Mouse (Mus musculus): Measurements from ENCODE around the gene Gsap. TPM values are rescaled to one million over a fixed set of nuclear protein-coding genes. Genes with fewer than 3 reads are reported as not detected.

Gsap gene
- polyA plus RNA-seq, 1 experiment from 2014 or later, result 1.8 TPM

DNA sequence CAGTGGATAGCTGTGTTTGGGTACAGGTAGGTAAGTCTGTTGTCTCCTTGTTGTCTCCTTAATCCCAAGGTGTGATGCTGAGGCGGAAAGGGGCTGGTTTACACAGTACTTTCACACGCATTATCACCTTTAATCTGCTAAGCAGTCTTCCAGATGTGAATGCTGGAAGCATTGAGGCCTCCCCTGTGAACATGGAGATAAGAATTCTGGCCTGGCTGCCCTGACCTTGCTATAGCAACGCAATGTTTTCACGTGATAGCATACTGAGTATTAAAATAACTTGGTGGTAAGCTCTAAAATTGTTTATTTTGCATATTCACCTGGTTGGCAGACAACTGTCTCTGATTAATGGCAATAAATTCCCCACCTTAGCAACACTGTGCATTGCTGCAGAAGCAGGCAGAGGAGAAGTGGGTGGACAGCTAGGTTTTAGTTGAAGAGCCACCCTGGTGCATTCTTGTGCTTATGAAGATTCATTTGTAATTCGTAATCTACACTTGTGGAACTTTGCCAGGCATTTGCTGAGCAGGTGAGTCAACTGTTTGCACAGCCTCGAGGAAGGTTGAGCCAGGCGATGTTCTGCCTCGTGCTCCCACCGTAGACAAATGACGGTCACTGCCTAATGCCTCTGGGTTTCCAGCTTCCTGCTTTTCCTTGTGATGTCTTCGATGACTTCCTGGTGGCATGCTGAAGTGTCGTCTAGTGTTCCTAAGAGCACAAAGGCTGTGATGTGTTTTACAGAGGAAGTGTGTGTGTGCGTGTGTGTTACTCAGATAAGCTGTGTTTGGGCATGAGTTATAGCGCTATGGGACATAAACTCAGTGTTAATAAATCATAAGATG is 31.6 kb downstream of the Gsap start:
- 57% methylated on average over 14 of the region's 14 CpGs for whole genome bisulfite sequencing
- Histone ChIP-seq H3K27me3 (no peaks in the 10 kb centered on the region), H3K4me2 (no peak overlapping the region), H3K4me1 (replicated peaks) (peaks cover 10% of the 10 kb centered on the region; the same call in 1 of the 2 replicates), H3K9ac (no peak overlapping the region), H3K27ac (no peak overlapping the region), H3K9me3 (replicated peaks) (no peaks in the 10 kb centered on the region), H3K36me3 (no peaks in the 10 kb centered on the region), H3K4me3 (no peak overlapping the region)
- ATAC-seq (replicated peaks; ENCODE audit: insufficient number of reproducible peaks, insufficient read depth, low FRiP score, low read depth), result no peak

DNA sequence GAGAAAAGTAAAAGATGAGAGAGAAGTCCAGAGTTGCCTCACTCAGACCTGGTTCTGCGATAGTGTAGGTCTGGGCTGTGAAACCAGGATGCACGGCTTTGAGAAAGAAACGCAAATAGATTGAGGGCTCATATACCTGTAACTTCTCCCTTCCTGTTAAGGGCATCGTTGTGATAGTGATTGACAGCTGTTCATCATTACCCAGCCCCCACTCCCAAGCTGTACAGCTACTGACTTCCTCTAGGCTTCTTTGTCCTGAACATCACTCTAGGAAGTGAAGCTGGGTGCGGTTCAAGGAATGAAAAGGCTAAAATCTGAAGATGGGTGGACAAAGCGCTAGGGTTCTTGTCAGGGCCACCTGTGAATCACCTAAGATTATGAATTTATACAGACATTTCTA is 46.8 kb downstream of the Gsap start:
- Histone ChIP-seq H3K9ac (no peak overlapping the region), H3K36me3 (no peaks in the 10 kb centered on the region), H3K4me1 (replicated peaks) (no peaks in the 10 kb centered on the region), H3K27ac (no peak overlapping the region), H3K9me3 (replicated peaks) (no peaks in the 10 kb centered on the region), H3K4me2 (no peak overlapping the region), H3K27me3 (no peaks in the 10 kb centered on the region), H3K4me3 (no peak overlapping the region)
- 89% methylated on average over 6 of the region's 6 CpGs for WGBS
- no peak for ATAC-seq (replicated peaks; ENCODE audit: insufficient number of reproducible peaks, insufficient read depth, low FRiP score, low read depth)

DNA sequence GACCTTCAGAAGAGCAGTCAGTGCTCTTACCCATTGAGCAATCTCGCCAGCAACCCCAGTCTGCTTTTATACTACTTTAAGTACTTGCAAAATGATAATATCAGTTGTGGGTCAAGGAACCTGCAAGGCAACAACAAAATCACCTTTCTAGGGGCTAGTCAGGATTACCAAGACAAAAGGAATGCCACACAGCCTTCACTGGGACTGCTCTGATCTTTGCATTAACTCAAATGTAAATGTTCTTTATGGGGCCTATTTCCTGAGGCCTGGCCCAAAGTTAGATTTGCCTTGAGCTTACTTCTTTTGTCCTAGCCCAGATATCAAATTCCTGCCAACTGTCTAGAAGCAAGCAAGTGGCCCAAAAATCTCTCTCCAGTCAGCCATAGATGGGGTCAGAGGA is 58.5 kb downstream of the Gsap start:
- Histone ChIP-seq H3K27me3 (no peaks in the 10 kb centered on the region), H3K36me3 (no peaks in the 10 kb centered on the region), H3K4me1 (replicated peaks) (no peaks in the 10 kb centered on the region), H3K27ac (no peak overlapping the region), H3K9ac (no peak overlapping the region), H3K9me3 (replicated peaks) (no peaks in the 10 kb centered on the region), H3K4me3 (no peak overlapping the region), H3K4me2 (no peak overlapping the region)
- WGBS, result 84% methylated on average over 1 of the region's 1 CpGs
- no peak for ATAC-seq (replicated peaks; ENCODE audit: insufficient number of reproducible peaks, insufficient read depth, low FRiP score, low read depth)

DNA sequence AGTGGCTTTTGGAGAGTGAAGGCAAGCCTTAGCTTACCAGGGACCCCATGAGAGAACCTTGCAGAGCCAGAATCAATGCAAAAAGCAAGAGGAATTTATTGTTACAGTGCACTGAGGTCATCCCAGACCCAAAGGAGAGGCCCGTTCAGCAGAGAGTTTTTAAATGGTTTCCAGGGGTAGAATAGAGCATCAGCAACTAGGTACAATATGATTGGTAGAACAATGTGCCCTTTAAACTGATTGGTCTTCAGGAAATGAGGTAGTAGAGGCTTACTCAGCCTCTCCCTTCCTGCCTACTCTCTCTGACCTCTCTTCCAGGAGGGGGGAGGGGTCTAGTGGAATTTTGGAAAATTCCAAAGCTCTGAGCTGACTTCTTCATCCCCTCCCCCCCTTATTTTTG is 59.2 kb downstream of the Gsap start:
- Histone ChIP-seq H3K36me3 (no peaks in the 10 kb centered on the region), H3K27me3 (no peaks in the 10 kb centered on the region), H3K4me3 (no peak overlapping the region), H3K9me3 (replicated peaks) (no peaks in the 10 kb centered on the region), H3K9ac (no peak overlapping the region), H3K4me1 (replicated peaks) (no peaks in the 10 kb centered on the region), H3K27ac (no peak overlapping the region), H3K4me2 (no peak overlapping the region)
- WGBS, result 64% methylated on average over 1 of the region's 1 CpGs
- ATAC-seq (replicated peaks; ENCODE audit: insufficient number of reproducible peaks, insufficient read depth, low FRiP score, low read depth), result no peak

GRCm38 (mm10) chr5:21246794-21247193 is 60.7 kb downstream of the Gsap start:
- ATAC-seq (replicated peaks; ENCODE audit: insufficient number of reproducible peaks, insufficient read depth, low FRiP score, low read depth), result no peak
- H3K27ac ChIP-seq, result no peak overlapping the region
- no peak overlapping the region for H3K9ac ChIP-seq
- no peaks in the 10 kb centered on the region for H3K27me3 ChIP-seq
- no peak overlapping the region for H3K4me2 ChIP-seq
- no peaks in the 10 kb centered on the region for H3K4me1 ChIP-seq (replicated peaks)
- no peak overlapping the region for H3K4me3 ChIP-seq
- WGBS, result 71% methylated on average over 6 of the region's 6 CpGs
- H3K9me3 ChIP-seq (replicated peaks), result no peaks in the 10 kb centered on the region
- no peaks in the 10 kb centered on the region for H3K36me3 ChIP-seq

DNA sequence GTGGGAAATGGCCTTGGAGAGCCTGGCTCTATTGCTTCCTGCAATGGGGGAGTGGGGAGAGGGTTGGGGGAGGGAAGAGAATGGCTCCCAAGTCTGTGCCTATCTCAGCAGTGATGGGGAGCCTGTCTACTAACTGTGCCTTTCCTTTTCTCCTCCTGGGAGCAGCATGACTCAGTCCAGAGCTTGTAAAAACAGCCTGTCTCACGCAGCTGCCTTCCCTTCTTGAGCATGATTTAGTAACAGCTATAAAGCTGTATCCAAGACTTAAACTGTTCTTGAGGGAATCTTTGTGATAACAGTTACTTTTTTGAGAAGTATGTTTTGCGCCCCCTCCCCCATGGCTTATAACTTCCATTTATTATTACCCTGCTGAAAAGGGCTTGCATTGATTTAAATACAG is 61.9 kb downstream of the Gsap start:
- no peaks in the 10 kb centered on the region for H3K27me3 ChIP-seq
- no peak for ATAC-seq (replicated peaks; ENCODE audit: insufficient number of reproducible peaks, insufficient read depth, low FRiP score, low read depth)
- no peaks in the 10 kb centered on the region for H3K9me3 ChIP-seq (replicated peaks)
- no peak overlapping the region for H3K4me3 ChIP-seq
- no peak overlapping the region for H3K27ac ChIP-seq
- no peaks in the 10 kb centered on the region for H3K36me3 ChIP-seq
- H3K4me1 ChIP-seq (replicated peaks), result no peaks in the 10 kb centered on the region
- 47% methylated on average over 2 of the region's 2 CpGs for WGBS
- H3K9ac ChIP-seq, result no peak overlapping the region
- H3K4me2 ChIP-seq, result no peak overlapping the region

- H3K9ac ChIP-seq, result no peak overlapping the region
- H3K4me1 ChIP-seq (replicated peaks), result no peaks in the 10 kb centered on the region
- no peak overlapping the region for H3K4me3 ChIP-seq
- H3K27ac ChIP-seq, result no peak overlapping the region
- no peaks in the 10 kb centered on the region for H3K27me3 ChIP-seq
- H3K36me3 ChIP-seq, result no peaks in the 10 kb centered on the region
- WGBS, result 48% methylated on average over 5 of the region's 5 CpGs
- no peaks in the 10 kb centered on the region for H3K9me3 ChIP-seq (replicated peaks)
- H3K4me2 ChIP-seq, result no peak overlapping the region
- no peak for ATAC-seq (replicated peaks; ENCODE audit: insufficient number of reproducible peaks, insufficient read depth, low FRiP score, low read depth)
Observed at GRCm38 (mm10) chr5:21248834-21249233, 62.8 kb downstream of the Gsap start.

DNA sequence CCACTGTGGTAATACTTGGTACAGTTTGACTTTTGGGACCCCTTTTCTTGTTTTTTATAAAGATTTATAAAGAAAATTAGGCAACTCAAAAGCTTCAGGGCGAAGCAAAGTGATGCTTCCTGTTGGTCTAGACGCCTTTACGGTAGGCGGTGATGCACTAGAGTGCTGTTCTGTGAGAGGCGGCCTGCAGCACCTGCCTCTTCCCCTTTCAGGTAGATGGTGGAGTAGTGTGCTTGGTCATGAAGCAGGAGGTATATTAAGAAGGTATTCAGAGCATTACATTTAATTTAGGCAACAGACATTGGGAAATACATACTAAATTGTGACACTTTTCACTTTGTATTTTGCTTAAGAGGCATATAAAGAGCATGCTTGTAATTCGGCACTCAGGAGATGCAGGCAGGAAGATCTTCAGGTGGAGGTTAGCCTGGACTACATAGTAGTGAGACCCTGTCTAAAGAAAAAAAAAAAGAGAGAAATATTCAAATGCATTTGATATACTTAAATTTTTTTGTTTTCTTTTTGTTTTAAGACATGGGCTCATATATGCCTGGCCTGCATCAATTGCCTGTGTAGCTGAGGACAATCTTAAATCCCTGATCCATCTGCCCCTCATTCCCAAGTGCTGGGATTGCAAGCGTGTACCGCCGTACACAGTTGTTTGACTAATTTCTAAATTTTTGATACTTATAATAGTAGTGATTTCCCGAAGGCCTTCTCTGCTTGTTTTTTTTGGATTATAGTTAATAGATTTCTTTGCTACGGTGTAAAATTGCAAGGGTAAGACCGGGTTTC is 68.9 kb downstream of the Gsap start:
- H3K4me1 ChIP-seq (replicated peaks), result 0 out of 2 replicates have a peak, but pooled peaks cover 2% of the 10 kb centered on the region
- H3K27me3 ChIP-seq, result no peaks in the 10 kb centered on the region
- H3K9me3 ChIP-seq (replicated peaks), result no peaks in the 10 kb centered on the region
- H3K4me2 ChIP-seq, result no peak overlapping the region
- no peak overlapping the region for H3K9ac ChIP-seq
- no peak for ATAC-seq (replicated peaks; ENCODE audit: insufficient number of reproducible peaks, insufficient read depth, low FRiP score, low read depth)
- H3K4me3 ChIP-seq, result no peak overlapping the region
- H3K27ac ChIP-seq, result no peak overlapping the region
- WGBS, result 86% methylated on average over 12 of the region's 12 CpGs
- no peaks in the 10 kb centered on the region for H3K36me3 ChIP-seq

GRCm38 (mm10) chr5:21255551-21256132 is 69.6 kb downstream of the Gsap start:
- no peak overlapping the region for H3K4me3 ChIP-seq
- H3K4me2 ChIP-seq, result no peak overlapping the region
- no peak overlapping the region for H3K9ac ChIP-seq
- no peaks in the 10 kb centered on the region for H3K27me3 ChIP-seq
- no peaks in the 10 kb centered on the region for H3K36me3 ChIP-seq
- no peak for ATAC-seq (replicated peaks; ENCODE audit: insufficient number of reproducible peaks, insufficient read depth, low FRiP score, low read depth)
- H3K4me1 ChIP-seq (replicated peaks), result 0 out of 2 replicates have a peak, but pooled peaks cover 2% of the 10 kb centered on the region
- H3K27ac ChIP-seq, result no peak overlapping the region
- H3K9me3 ChIP-seq (replicated peaks), result no peaks in the 10 kb centered on the region
- WGBS, result 67% methylated on average over 5 of the region's 5 CpGs

GRCm38 (mm10) chr5:21257126-21257525 is 71.1 kb downstream of the Gsap start:
- ATAC-seq (replicated peaks; ENCODE audit: insufficient number of reproducible peaks, insufficient read depth, low FRiP score, low read depth), result no peak
- no peak overlapping the region for H3K4me2 ChIP-seq
- no peak overlapping the region for H3K4me3 ChIP-seq
- no peak overlapping the region for H3K9ac ChIP-seq
- 39% methylated on average over 4 of the region's 4 CpGs for WGBS
- no peaks in the 10 kb centered on the region for H3K9me3 ChIP-seq (replicated peaks)
- no peaks in the 10 kb centered on the region for H3K27me3 ChIP-seq
- no peak overlapping the region for H3K27ac ChIP-seq
- H3K36me3 ChIP-seq, result no peaks in the 10 kb centered on the region
- H3K4me1 ChIP-seq (replicated peaks), result 0 out of 2 replicates have a peak, but pooled peaks cover 2% of the 10 kb centered on the region

GRCm38 (mm10) chr5:21257806-21258205 is 71.8 kb downstream of the Gsap start:
- no peak for ATAC-seq (replicated peaks; ENCODE audit: insufficient number of reproducible peaks, insufficient read depth, low FRiP score, low read depth)
- H3K9ac ChIP-seq, result no peak overlapping the region
- 74% methylated on average over 6 of the region's 6 CpGs for WGBS

More at GRCm38 (mm10) chr5:21257806-21258205, 71.8 kb downstream of the Gsap start:
- Histone ChIP-seq H3K4me2 (no peak overlapping the region), H3K27me3 (no peaks in the 10 kb centered on the region), H3K36me3 (no peaks in the 10 kb centered on the region), H3K4me1 (replicated peaks) (0 out of 2 replicates have a peak, but pooled peaks cover 2% of the 10 kb centered on the region), H3K4me3 (no peak overlapping the region), H3K27ac (no peak overlapping the region), H3K9me3 (replicated peaks) (no peaks in the 10 kb centered on the region)

Data from heart, embryonic 15.5 days (tissue).